Mouse (Mus musculus) spleen, adult 2 months (tissue): Measurements from ENCODE around the gene Cdc34. TPM values are rescaled to one million over a fixed set of nuclear protein-coding genes. Genes with fewer than 3 reads are reported as not detected.

ENCODE experiments used
- DNase-seq, 2 experiments: peaks; one replicate each; pipeline versions ENCODE4 v3.0.0 to v3.0.0-alpha.2; 2012 to 2021; ENCODE audit warnings: low spot score in 2 of 2, low read depth in 1 of 2
- H3K27ac ChIP-seq: fragments of 200-500 bp; 2 replicates; pipeline ENCODE4 v1.5.1; 2012; ENCODE audit warnings: low read length, inconsistent platforms; ENCODE audit not compliant: insufficient read depth
- H3K27me3 ChIP-seq: fragments of 200-500 bp; 2 replicates; pipeline ENCODE4 v1.6.1; 2012; ENCODE audit warnings: mild to moderate bottlenecking, moderate library complexity, low read length, inconsistent platforms; ENCODE audit not compliant: control insufficient read depth, insufficient read depth
- H3K36me3 ChIP-seq: fragments of 200-500 bp; 2 replicates; pipeline ENCODE4 v1.6.1; 2012; ENCODE audit warnings: mild to moderate bottlenecking, low read length, inconsistent platforms; ENCODE audit not compliant: control insufficient read depth, insufficient read depth
- H3K4me1 ChIP-seq: fragments of 200-500 bp; 2 replicates; pipeline ENCODE4 v1.6.1; 2011; ENCODE audit warnings: inconsistent platforms; ENCODE audit not compliant: control insufficient read depth, insufficient read depth, insufficient read length
- H3K4me3 ChIP-seq: fragments of 200-500 bp; 2 replicates; pipeline ENCODE4 v1.5.1; 2011; ENCODE audit warnings: mild to moderate bottlenecking, inconsistent platforms; ENCODE audit not compliant: insufficient read depth, insufficient read length; ENCODE audit errors: extremely low read depth
- CTCF ChIP-seq: fragments of 200-500 bp; IDR thresholded peaks from 2 replicates; pipeline ENCODE4 v1.5.1; 2011; ENCODE audit warnings: mild to moderate bottlenecking, inconsistent platforms; ENCODE audit not compliant: insufficient read depth, insufficient read length, insufficient replicate concordance; ENCODE audit errors: extremely low read depth
- POLR2A ChIP-seq: fragments of 200-500 bp; IDR thresholded peaks from 2 replicates; pipeline ENCODE4 v1.6.1; 2011; ENCODE audit warnings: low read depth, low read length, inconsistent platforms
- WGBS: fragments of 180-500 bp; shearing (Covaris S2); methylation state at CpG from one replicate; pipeline ENCODE4 v1.1.7; 2018; 5-methylcytosine and 5-hydroxymethylcytosine counted together
- polyA plus RNA-seq: library from polyadenylated mRNA; depleted of rRNA; stranded (reverse); fragments of >200 nt; gene quantifications from 2 replicates; pipeline ENCODE4 v1.2.3, GENCODE M21; 2012; rRNA removed

Gene Cdc34
- polyA plus RNA-seq, 1 experiment = 119 TPM

- DNase-seq = no peak
- H3K4me3 ChIP-seq = no peak overlapping the region
- WGBS = 56% methylated on average over 13 of the region's 13 CpGs
- no peak for TF ChIP-seq POLR2A
- no peak for TF ChIP-seq CTCF
- H3K4me1 ChIP-seq = no peaks in the 10 kb centered on the region
- peaks cover 4% of the 10 kb centered on the region; the same call in 1 of the 2 replicates for H3K36me3 ChIP-seq
- H3K27me3 ChIP-seq = no peaks in the 10 kb centered on the region
- no peak overlapping the region for H3K27ac ChIP-seq
These were observed 47.5 kb downstream of the Cdc34 start for GRCm38 (mm10) chr10:79729357-79729965.

- Histone ChIP-seq H3K4me3 (no peak overlapping the region), H3K27me3 (no peaks in the 10 kb centered on the region), H3K27ac (no peak overlapping the region), H3K36me3 (peaks cover 29% of the 10 kb centered on the region), H3K4me1 (no peaks in the 10 kb centered on the region)
- WGBS = 95% methylated on average over 1 of the region's 1 CpGs
- TF ChIP-seq POLR2A (no peak), CTCF (peak; percentile 25; the same call in 1 of the 2 replicates)
- DNase-seq = peak in 1 of 2 experiments; percentile 31
These were observed 50.5 kb downstream of the Cdc34 start for GRCm38 (mm10) chr10:79732500-79732899.

DNA sequence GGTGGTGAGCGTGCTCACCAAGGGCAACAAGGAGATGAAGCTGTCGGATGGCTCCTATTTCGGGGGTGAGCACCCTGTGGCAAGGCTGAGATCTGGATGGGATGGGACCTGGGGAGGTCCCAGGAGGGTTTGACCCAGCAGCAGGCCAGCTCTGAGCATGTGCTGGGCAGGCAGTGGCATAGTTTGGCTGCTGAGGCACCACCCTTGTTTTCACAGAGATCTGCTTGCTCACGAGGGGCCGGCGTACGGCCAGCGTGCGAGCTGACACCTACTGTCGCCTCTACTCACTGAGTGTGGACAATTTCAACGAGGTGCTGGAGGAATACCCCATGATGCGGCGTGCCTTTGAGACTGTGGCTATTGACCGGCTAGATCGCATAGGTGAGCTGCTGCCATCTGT, 51.9 kb downstream of the Cdc34 start:
- peaks cover 39% of the 10 kb centered on the region for H3K36me3 ChIP-seq

GRCm38 (mm10) chr10:79735361-79735760, 53.4 kb downstream of the Cdc34 start:
- Histone ChIP-seq H3K27ac (no peak overlapping the region), H3K4me3 (no peak overlapping the region), H3K36me3 (peaks cover 54% of the 10 kb centered on the region), H3K4me1 (no peaks in the 10 kb centered on the region), H3K27me3 (no peaks in the 10 kb centered on the region)
- DNase-seq = no peak
- 89% methylated on average over 51 of the region's 52 CpGs for WGBS
- TF ChIP-seq POLR2A (no peak), CTCF (no peak)

More for the DNA sequence above, 51.9 kb downstream of the Cdc34 start:
- Histone ChIP-seq H3K4me1 (no peaks in the 10 kb centered on the region), H3K27me3 (no peaks in the 10 kb centered on the region), H3K27ac (no peak overlapping the region), H3K4me3 (no peak overlapping the region)
- 95% methylated on average over 15 of the region's 15 CpGs for WGBS
- no peak for DNase-seq
- TF ChIP-seq CTCF = no peak
- TF ChIP-seq POLR2A = no peak

- Histone ChIP-seq H3K36me3 (peaks cover 65% of the 10 kb centered on the region), H3K4me1 (no peaks in the 10 kb centered on the region), H3K4me3 (no peak overlapping the region), H3K27me3 (no peaks in the 10 kb centered on the region), H3K27ac (no peak overlapping the region)
- no peak for TF ChIP-seq CTCF
- no peak for TF ChIP-seq POLR2A
- 92% methylated on average over 14 of the region's 14 CpGs for WGBS
- DNase-seq = no peak
These were observed 54.7 kb downstream of the Cdc34 start for GRCm38 (mm10) chr10:79736706-79737105.

Other genes starting within 250 kb of the Cdc34 start
- gene Vmn2r83, start 213.5 kb upstream of the Cdc34 start, polyA plus RNA-seq = not detected in 2 replicates
- 6.7 and 8.9 TPM in 2 replicates for gene Plpp2, start 148.4 kb upstream of the Cdc34 start, polyA plus RNA-seq
- gene Mier2, start 127.0 kb upstream of the Cdc34 start, polyA plus RNA-seq = 63.7 and 92.1 TPM in 2 replicates
- gene Theg, start 94.9 kb upstream of the Cdc34 start, polyA plus RNA-seq = 0.18 and 0.72 TPM in 2 replicates
- gene C2cd4c, start 68.2 kb upstream of the Cdc34 start, polyA plus RNA-seq = not detected in 2 replicates
- 1.0 and 1.3 TPM in 2 replicates for gene Shc2, start 44.3 kb upstream of the Cdc34 start, polyA plus RNA-seq
- gene Odf3l2, start 36.5 kb upstream of the Cdc34 start, polyA plus RNA-seq = not detected in 2 replicates
- gene Madcam1, start 17.6 kb upstream of the Cdc34 start, polyA plus RNA-seq = 22.0 and 33.9 TPM in 2 replicates
- 47.9 and 77.7 TPM in 2 replicates for gene Tpgs1, start 12.8 kb upstream of the Cdc34 start, polyA plus RNA-seq
- 1.7 and 1.8 TPM in 2 replicates for gene Gzmm, start 6.8 kb downstream of the Cdc34 start, polyA plus RNA-seq
- 208 and 255 TPM in 2 replicates for gene Bsg, start 22.3 kb downstream of the Cdc34 start, polyA plus RNA-seq
- 0.77 and 1.5 TPM in 2 replicates for gene Hcn2, start 34.4 kb downstream of the Cdc34 start, polyA plus RNA-seq
- gene Polrmt, start 64.4 kb downstream of the Cdc34 start, polyA plus RNA-seq = 60.5 and 62.5 TPM in 2 replicates
- gene Fgf22, start 72.9 kb downstream of the Cdc34 start, polyA plus RNA-seq = not detected in 2 replicates
- gene Rnf126, start 84.8 kb downstream of the Cdc34 start, polyA plus RNA-seq = 122 and 217 TPM in 2 replicates
- 5.8 and 10.9 TPM in 2 replicates for gene Fstl3, start 95.1 kb downstream of the Cdc34 start, polyA plus RNA-seq
- 1.4 and 1.6 TPM in 2 replicates for gene Prss57, start 108.8 kb downstream of the Cdc34 start, polyA plus RNA-seq
- gene Palm, start 111.4 kb downstream of the Cdc34 start, polyA plus RNA-seq = 9.2 and 14.6 TPM in 2 replicates
- gene Misp, start 138.8 kb downstream of the Cdc34 start, polyA plus RNA-seq = 0.07 and 0.18 TPM in 2 replicates
- 251 and 315 TPM in 2 replicates for gene Ptbp1, start 172.2 kb downstream of the Cdc34 start, polyA plus RNA-seq
- 25.6 and 39.2 TPM in 2 replicates for gene Prtn3, start 192.3 kb downstream of the Cdc34 start, polyA plus RNA-seq
- 3.6 and 4.0 TPM in 2 replicates for gene Plppr3, start 192.4 kb downstream of the Cdc34 start, polyA plus RNA-seq
- gene Elane, start 204.1 kb downstream of the Cdc34 start, polyA plus RNA-seq = 33.0 and 61.9 TPM in 2 replicates
- 71.5 and 138 TPM in 2 replicates for gene Cfd, start 208.7 kb downstream of the Cdc34 start, polyA plus RNA-seq
- gene Med16, start 226.7 kb downstream of the Cdc34 start, polyA plus RNA-seq = 46.4 and 73.7 TPM in 2 replicates
- not detected in 2 replicates for gene Gm26602, start 228.7 kb downstream of the Cdc34 start, polyA plus RNA-seq
- gene Kiss1r, start 234.8 kb downstream of the Cdc34 start, polyA plus RNA-seq = 5.3 and 6.3 TPM in 2 replicates
- 117 and 150 TPM in 2 replicates for gene R3hdm4, start 239.0 kb downstream of the Cdc34 start, polyA plus RNA-seq
- 15.0 and 23.2 TPM in 2 replicates for gene Arid3a, start 244.8 kb downstream of the Cdc34 start, polyA plus RNA-seq